Mouse (Mus musculus) neutrophil, adult 83 days (primary cell): ENCODE results near the gene Mettl25. TPM values are rescaled to one million over a fixed set of nuclear protein-coding genes. Genes with fewer than 3 reads are reported as not detected.

Experiments used
- total RNA-seq, 2 experiments: library from RNA; stranded (reverse); gene quantifications; one replicate each; pipeline ENCODE4 v1.2.4; 2023

The Mettl25 gene
- total RNA-seq: 1 to 10 TPM; 5.9 to 8.0 TPM

DNA sequence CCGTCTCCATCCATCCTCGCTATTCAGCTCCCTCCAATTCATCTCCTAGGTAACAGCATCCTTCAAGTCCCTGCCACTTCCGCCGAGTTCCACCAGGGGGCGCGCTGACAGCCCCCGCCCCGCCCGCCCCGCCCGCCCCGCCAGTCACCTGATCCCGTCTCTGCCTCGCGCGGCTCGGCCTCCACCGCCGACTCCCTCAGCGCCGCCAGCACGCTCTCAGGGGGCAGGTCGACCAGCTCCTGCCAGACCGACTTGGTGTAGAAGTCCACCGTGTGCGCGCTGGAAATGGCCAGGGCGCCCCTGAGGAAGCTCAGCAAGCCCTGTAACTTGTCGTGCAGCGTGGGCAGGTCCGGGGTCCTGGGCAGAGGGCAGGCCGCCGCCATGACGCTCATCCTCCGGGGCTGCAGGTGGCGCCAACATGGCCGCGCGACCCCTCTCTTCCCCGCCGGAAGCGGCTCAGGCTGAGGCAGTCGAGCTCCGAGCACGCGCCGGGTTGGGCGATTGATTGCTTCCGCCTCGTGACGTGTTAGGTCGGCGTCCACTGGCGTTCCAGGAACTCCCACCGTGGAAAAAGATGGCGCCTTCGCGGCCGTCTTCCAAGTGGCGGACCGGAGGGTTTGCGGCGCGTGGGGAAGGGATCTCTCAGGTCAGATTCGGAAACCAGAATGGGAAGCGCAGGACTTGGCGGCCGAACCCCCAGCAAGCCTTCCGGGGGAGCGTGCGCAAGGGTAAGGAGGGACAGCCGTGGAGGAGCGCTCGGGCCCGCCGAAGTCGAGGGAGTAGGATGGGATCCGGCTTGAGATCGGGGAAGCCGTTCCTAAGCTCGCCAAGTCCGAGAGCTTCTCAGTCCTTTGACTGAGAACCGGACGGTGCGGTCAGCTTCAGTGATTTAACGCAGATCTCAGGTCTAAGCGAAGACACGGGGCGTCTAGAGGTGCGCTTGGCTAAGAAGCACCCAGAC lies at the start of gene Mettl25, which contains the start of gene Ccdc59:
Gene Mettl25 (minus strand): TSS at position 453 of the 961 bp plus-strand sequence.
Gene Ccdc59 (plus strand): TSS at position 140 of the 961 bp plus-strand sequence.

Other genes with a start within 250 kb of the Mettl25 start
- 10 to 100 TPM; 12.4 to 13.0 TPM for gene Ccdc59, start 313 bp downstream of the Mettl25 start, total RNA-seq